Mouse (Mus musculus) ES-Bruce4 (cell line): Measurements from ENCODE around the gene Cidec.

Experiments used
- CTCF ChIP-seq: IDR thresholded peaks from one replicate; pipeline ENCODE4 v1.8.1; 2011; ENCODE audit warnings: low read depth, low read length
- EP300 ChIP-seq: IDR thresholded peaks from 2 replicates; pipeline ENCODE4 v1.6.1; 2011; ENCODE audit warnings: low read depth, low read length; ENCODE audit not compliant: insufficient read depth
- POLR2A ChIP-seq: IDR thresholded peaks from one replicate; pipeline ENCODE4 v1.8.1; 2011; ENCODE audit warnings: low read length; ENCODE audit not compliant: insufficient read depth

GRCm38 (mm10) chr6:113471297-113471936 is 35.9 kb upstream of the Cidec start, which contains the start of gene Il17rc:
- TF ChIP-seq CTCF (no peak), POLR2A (peak; percentile 19), EP300 (no peak)
